Mouse (Mus musculus): Measurements from ENCODE around the gene Plau. TPM values are rescaled to one million over a fixed set of nuclear protein-coding genes. Genes with fewer than 3 reads are reported as not detected.
A peak's percentile ranks its signal among the peaks of the same experiment; 100 is the strongest.

The Plau gene
- polyA plus RNA-seq, 1 experiment from 2014 or later: 0.66 TPM

DNA sequence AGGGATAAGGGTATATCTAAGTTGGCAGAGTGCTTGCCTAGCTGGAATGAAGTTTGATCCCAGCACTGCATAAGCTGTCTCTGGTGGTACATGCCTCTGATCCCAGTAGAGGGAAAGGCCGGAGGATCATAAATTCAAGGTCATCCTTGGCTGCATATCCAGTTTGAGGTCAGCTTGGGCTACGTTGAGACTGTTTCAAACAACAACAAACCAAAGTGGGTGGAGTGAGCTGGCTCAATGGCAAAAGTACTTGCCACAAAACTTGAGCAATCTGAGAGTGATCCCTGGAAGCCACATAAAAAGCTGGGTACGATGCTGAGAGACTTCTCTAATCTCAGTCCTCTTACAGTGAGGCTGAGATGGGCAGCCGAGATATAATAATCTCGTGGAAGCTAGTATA, 25.1 kb downstream of the Plau start:
- H3K36me3 ChIP-seq (ENCODE audit: control insufficient read depth, insufficient read depth, low read length): no peaks in the 10 kb centered on the region
- H3K4me3 ChIP-seq (ENCODE audit: low read depth, low read length): no peak overlapping the region
- H3K9me3 ChIP-seq (replicated peaks; ENCODE audit: control insufficient read depth, low read length): no peaks in the 10 kb centered on the region
- no peak for ATAC-seq (replicated peaks; ENCODE audit: insufficient number of reproducible peaks, low FRiP score, low TSS enrichment)
- 69% methylated on average over 5 of the region's 5 CpGs for WGBS (ENCODE audit: insufficient replicate concordance)
- H3K9ac ChIP-seq (ENCODE audit: low read depth, low read length): no peak overlapping the region
- no peaks in the 10 kb centered on the region for H3K4me1 ChIP-seq (ENCODE audit: control insufficient read depth, insufficient read depth, low read length)
- no peak overlapping the region for H3K4me2 ChIP-seq
- H3K27ac ChIP-seq (ENCODE audit: low read depth, low read length): no peak overlapping the region
- no peaks in the 10 kb centered on the region for H3K27me3 ChIP-seq (ENCODE audit: control insufficient read depth, insufficient read depth, low read length)

DNA sequence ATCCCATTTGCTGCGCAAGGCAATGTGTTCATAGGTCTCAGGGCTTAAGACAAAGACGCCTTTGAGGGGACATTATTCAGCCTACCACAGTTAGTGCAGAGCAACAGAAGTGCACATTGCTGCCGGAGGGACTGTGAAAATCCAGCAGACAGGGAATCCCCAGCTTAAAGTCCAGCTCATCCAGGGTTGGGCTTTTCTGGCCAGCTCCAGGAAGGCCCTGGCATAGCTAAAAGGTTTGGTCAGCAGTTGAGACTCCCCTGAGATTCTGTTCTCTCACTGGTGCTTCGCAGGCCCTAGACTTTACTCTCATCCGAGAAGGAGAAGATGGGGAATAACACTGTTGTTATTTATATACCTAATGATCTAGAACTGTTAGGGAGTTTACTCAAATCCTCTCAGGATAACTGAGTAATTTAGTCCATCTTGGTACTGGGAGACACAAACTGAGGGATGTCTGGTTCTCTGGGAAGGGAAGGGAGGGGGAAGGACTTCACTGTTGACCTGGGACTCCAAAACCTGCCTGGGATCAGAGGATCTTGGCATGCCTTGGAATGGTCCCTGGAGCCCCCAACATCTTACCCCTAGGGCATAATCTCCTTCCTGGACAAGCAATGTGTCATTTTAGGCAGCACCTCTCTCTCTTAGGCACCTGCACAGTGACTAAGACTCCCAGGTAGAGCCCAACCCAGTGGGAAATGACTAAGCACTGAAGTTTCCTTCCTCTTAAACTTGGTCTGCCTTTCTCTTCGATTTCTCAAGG, 27.0 kb downstream of the Plau start:
- no peak overlapping the region for H3K4me3 ChIP-seq (ENCODE audit: low read depth, low read length)
- no peaks in the 10 kb centered on the region for H3K27me3 ChIP-seq (ENCODE audit: control insufficient read depth, insufficient read depth, low read length)
- H3K4me2 ChIP-seq: no peak overlapping the region
- H3K9me3 ChIP-seq (replicated peaks; ENCODE audit: control insufficient read depth, low read length): no peaks in the 10 kb centered on the region
- no peaks in the 10 kb centered on the region for H3K4me1 ChIP-seq (ENCODE audit: control insufficient read depth, insufficient read depth, low read length)
- no peak overlapping the region for H3K9ac ChIP-seq (ENCODE audit: low read depth, low read length)
- 67% methylated on average over 6 of the region's 6 CpGs for WGBS (ENCODE audit: insufficient replicate concordance)
- H3K27ac ChIP-seq (ENCODE audit: low read depth, low read length): no peak overlapping the region
- H3K36me3 ChIP-seq (ENCODE audit: control insufficient read depth, insufficient read depth, low read length): no peaks in the 10 kb centered on the region
- no peak for ATAC-seq (replicated peaks; ENCODE audit: insufficient number of reproducible peaks, low FRiP score, low TSS enrichment)

DNA sequence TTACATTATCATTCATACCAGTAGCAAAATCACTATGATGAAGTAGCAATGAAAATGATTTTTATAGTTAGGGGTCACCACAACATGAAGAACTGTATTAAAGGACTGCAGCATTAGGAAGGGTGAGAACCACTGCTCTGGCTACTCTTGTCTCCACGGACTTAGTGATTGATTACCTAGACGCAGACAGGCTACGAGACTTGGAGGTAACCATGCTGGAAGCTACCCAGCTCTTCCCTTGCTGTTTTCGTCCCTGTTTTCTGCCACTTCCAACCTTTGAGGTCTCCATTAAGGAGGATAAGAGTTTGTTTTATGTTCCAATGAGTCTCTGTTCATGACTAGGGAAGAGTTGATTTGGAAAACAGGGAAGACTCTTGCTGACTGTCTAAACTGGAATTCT, 27.7 kb downstream of the Plau start:
- no peaks in the 10 kb centered on the region for H3K9me3 ChIP-seq (replicated peaks; ENCODE audit: control insufficient read depth, low read length)
- no peak overlapping the region for H3K4me3 ChIP-seq (ENCODE audit: low read depth, low read length)
- WGBS (ENCODE audit: insufficient replicate concordance): 52% methylated on average over 4 of the region's 4 CpGs

DNA sequence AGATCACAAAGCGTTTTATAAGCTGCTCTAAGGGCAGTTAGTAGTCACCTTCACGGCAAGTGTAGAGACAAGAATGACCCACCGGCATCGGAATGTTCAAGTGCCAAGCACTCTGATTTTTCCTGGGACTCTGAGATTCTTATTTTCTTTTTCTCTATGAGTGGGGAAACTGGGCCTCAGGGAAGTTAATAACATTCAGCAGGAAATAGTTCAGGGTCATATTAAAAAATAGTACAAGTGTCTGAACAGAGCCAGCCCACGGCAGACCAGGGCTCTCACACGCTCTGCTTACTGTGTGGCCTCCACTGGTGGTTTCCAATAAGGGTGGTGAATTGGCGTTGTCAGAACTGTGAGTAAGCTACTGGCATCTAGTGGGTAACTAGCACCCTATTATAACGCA, 29.1 kb downstream of the Plau start:
- Histone ChIP-seq H3K9me3 (replicated peaks; ENCODE audit: control insufficient read depth, low read length) (no peaks in the 10 kb centered on the region), H3K27me3 (ENCODE audit: control insufficient read depth, insufficient read depth, low read length) (no peaks in the 10 kb centered on the region), H3K4me2 (no peak overlapping the region), H3K4me3 (ENCODE audit: low read depth, low read length) (no peak overlapping the region), H3K9ac (ENCODE audit: low read depth, low read length) (no peak overlapping the region), H3K36me3 (ENCODE audit: control insufficient read depth, insufficient read depth, low read length) (no peaks in the 10 kb centered on the region), H3K4me1 (ENCODE audit: control insufficient read depth, insufficient read depth, low read length) (no peaks in the 10 kb centered on the region), H3K27ac (ENCODE audit: low read depth, low read length) (no peak overlapping the region)
- no peak for ATAC-seq (replicated peaks; ENCODE audit: insufficient number of reproducible peaks, low FRiP score, low TSS enrichment)
- 84% methylated on average over 8 of the region's 8 CpGs for WGBS (ENCODE audit: insufficient replicate concordance)

More for the DNA sequence above, 27.7 kb downstream of the Plau start:
- Histone ChIP-seq H3K27me3 (ENCODE audit: control insufficient read depth, insufficient read depth, low read length) (no peaks in the 10 kb centered on the region), H3K4me1 (ENCODE audit: control insufficient read depth, insufficient read depth, low read length) (no peaks in the 10 kb centered on the region), H3K27ac (ENCODE audit: low read depth, low read length) (no peak overlapping the region), H3K36me3 (ENCODE audit: control insufficient read depth, insufficient read depth, low read length) (no peaks in the 10 kb centered on the region), H3K4me2 (no peak overlapping the region), H3K9ac (ENCODE audit: low read depth, low read length) (no peak overlapping the region)
- no peak for ATAC-seq (replicated peaks; ENCODE audit: insufficient number of reproducible peaks, low FRiP score, low TSS enrichment)

DNA sequence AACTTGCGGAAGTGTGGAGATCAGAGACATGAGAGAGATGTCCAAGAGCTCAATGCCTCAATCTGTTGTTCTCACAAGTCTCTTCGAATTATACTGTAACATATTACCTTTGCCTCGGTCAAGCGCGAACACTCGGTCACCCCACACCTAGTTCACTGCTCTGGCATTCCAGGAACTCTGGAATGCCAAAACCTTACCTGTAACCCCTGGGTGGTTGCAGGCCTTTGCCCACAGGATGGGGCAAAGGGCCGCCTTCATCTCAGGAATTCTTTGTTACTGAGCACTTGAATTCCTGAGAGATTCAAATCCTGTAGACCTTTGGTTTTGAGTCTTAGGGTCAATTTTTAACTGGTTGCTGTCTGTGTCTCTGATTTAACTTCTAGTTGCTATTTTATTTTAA, 29.9 kb downstream of the Plau start:
- no peak overlapping the region for H3K9ac ChIP-seq (ENCODE audit: low read depth, low read length)
- no peaks in the 10 kb centered on the region for H3K4me1 ChIP-seq (ENCODE audit: control insufficient read depth, insufficient read depth, low read length)
- H3K4me2 ChIP-seq: no peak overlapping the region
- H3K9me3 ChIP-seq (replicated peaks; ENCODE audit: control insufficient read depth, low read length): no peaks in the 10 kb centered on the region
- H3K4me3 ChIP-seq (ENCODE audit: low read depth, low read length): no peak overlapping the region
- H3K36me3 ChIP-seq (ENCODE audit: control insufficient read depth, insufficient read depth, low read length): no peaks in the 10 kb centered on the region
- no peaks in the 10 kb centered on the region for H3K27me3 ChIP-seq (ENCODE audit: control insufficient read depth, insufficient read depth, low read length)
- WGBS (ENCODE audit: insufficient replicate concordance): 90% methylated on average over 7 of the region's 7 CpGs
- no peak for ATAC-seq (replicated peaks; ENCODE audit: insufficient number of reproducible peaks, low FRiP score, low TSS enrichment)
- no peak overlapping the region for H3K27ac ChIP-seq (ENCODE audit: low read depth, low read length)

DNA sequence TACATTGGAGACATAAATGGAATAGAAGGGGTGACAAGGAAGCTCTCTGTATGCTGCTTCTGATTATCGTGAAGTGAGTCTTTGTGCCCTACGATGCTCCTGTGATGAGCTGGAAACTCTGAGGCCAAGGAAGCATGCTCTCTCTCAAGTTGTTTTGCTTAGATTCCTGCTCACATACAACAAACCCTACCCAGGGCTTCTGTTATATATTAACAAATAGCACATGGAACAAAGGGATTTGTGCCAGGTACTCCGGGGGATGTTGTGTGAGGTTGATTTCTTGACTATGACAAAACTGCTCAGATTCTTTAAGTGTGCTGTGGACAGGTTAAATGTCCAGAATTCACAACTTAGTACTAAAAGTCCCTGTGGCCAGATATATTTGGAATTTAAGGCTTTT, 33.6 kb downstream of the Plau start:
- Histone ChIP-seq H3K27me3 (ENCODE audit: control insufficient read depth, insufficient read depth, low read length) (no peaks in the 10 kb centered on the region), H3K4me1 (ENCODE audit: control insufficient read depth, insufficient read depth, low read length) (peaks cover 7% of the 10 kb centered on the region), H3K36me3 (ENCODE audit: control insufficient read depth, insufficient read depth, low read length) (no peaks in the 10 kb centered on the region), H3K4me3 (ENCODE audit: low read depth, low read length) (no peak overlapping the region), H3K27ac (ENCODE audit: low read depth, low read length) (no peak overlapping the region), H3K4me2 (no peak overlapping the region), H3K9me3 (replicated peaks; ENCODE audit: control insufficient read depth, low read length) (no peaks in the 10 kb centered on the region), H3K9ac (ENCODE audit: low read depth, low read length) (no peak overlapping the region)
- ATAC-seq (replicated peaks; ENCODE audit: insufficient number of reproducible peaks, low FRiP score, low TSS enrichment): no peak
- WGBS (ENCODE audit: insufficient replicate concordance): 79% methylated on average over 3 of the region's 3 CpGs

DNA sequence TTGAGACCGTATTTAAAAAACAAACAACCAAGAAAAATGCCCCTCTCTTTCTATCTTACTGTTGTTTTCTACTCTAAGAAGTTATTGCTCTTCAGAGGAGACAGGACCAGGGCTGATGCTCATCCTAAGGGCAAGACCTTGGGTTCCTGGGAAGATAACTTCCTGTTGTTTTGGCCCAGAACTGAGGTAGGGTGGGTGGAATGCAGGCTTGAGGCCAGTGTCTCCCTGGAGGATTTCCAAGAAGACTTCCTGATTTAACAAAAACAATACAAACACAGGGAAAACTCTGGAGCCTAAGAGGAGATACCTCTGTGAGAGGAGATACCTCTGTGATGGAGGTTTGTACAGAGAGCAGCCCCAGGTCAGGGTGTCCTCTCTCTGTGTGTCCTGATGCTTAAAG, 35.0 kb downstream of the Plau start:
- no peak for ATAC-seq (replicated peaks; ENCODE audit: insufficient number of reproducible peaks, low FRiP score, low TSS enrichment)
- no peak overlapping the region for H3K9ac ChIP-seq (ENCODE audit: low read depth, low read length)
- 70% methylated on average over 1 of the region's 1 CpGs for WGBS (ENCODE audit: insufficient replicate concordance)
- no peak overlapping the region for H3K27ac ChIP-seq (ENCODE audit: low read depth, low read length)
- H3K27me3 ChIP-seq (ENCODE audit: control insufficient read depth, insufficient read depth, low read length): no peaks in the 10 kb centered on the region
- no peaks in the 10 kb centered on the region for H3K36me3 ChIP-seq (ENCODE audit: control insufficient read depth, insufficient read depth, low read length)
- H3K4me2 ChIP-seq: no peak overlapping the region
- no peaks in the 10 kb centered on the region for H3K9me3 ChIP-seq (replicated peaks; ENCODE audit: control insufficient read depth, low read length)
- peaks cover 7% of the 10 kb centered on the region for H3K4me1 ChIP-seq (ENCODE audit: control insufficient read depth, insufficient read depth, low read length)
- H3K4me3 ChIP-seq (ENCODE audit: low read depth, low read length): no peak overlapping the region

DNA sequence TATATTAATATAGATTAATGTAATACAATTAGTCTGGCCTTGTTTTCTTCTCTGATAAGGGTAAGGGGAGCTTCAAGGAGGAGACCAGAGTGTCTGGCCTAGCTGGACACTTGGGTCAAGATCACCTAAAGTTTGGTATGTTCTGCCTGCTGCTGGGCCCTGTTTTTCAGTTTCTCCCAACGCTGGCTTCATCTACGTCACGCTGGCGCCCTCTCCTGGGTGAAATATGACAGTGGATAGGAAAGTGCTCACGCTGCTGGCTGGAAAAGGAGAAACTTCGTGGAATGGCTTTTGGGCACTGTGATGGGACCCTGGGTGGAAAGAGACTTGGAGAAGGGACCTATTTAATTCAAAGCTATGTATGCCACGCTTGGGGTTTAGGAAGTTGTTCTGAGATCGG, 36.8 kb downstream of the Plau start:
- Histone ChIP-seq H3K4me2 (peak overlapping the region; percentile 2), H3K27ac (ENCODE audit: low read depth, low read length) (no peak overlapping the region), H3K36me3 (ENCODE audit: control insufficient read depth, insufficient read depth, low read length) (no peaks in the 10 kb centered on the region), H3K27me3 (ENCODE audit: control insufficient read depth, insufficient read depth, low read length) (no peaks in the 10 kb centered on the region), H3K4me1 (ENCODE audit: control insufficient read depth, insufficient read depth, low read length) (peaks cover 7% of the 10 kb centered on the region), H3K9ac (ENCODE audit: low read depth, low read length) (no peak overlapping the region), H3K4me3 (ENCODE audit: low read depth, low read length) (no peak overlapping the region), H3K9me3 (replicated peaks; ENCODE audit: control insufficient read depth, low read length) (no peaks in the 10 kb centered on the region)
- ATAC-seq (replicated peaks; ENCODE audit: insufficient number of reproducible peaks, low FRiP score, low TSS enrichment): 0 out of 2 replicates have a peak, but pooled peaks have one; percentile 42
- WGBS (ENCODE audit: insufficient replicate concordance): 2% methylated on average over 8 of the region's 8 CpGs

DNA sequence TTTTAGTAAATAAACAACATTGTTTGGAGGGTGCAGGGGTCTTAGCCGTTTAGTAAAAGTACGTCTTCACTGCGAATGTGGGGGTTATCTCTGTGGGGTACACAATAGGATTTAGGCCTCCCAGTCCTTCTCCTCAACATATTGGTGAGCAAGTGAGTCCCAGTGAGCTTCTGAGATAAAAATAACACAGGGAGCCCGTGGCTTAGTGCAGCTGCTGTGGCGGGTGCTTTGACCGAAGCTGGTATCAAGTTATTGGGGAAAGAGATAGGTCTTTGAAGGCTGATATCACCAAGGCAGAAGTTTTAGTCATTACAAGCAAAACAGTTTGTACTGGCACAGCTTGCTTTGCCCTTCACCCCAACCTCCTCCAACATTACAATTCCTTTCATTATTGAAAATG, 37.5 kb downstream of the Plau start:
- Histone ChIP-seq H3K36me3 (ENCODE audit: control insufficient read depth, insufficient read depth, low read length) (no peaks in the 10 kb centered on the region), H3K9ac (ENCODE audit: low read depth, low read length) (peak overlapping the region; percentile 28; the same call in 1 of the 2 replicates), H3K4me3 (ENCODE audit: low read depth, low read length) (no peak overlapping the region), H3K27me3 (ENCODE audit: control insufficient read depth, insufficient read depth, low read length) (no peaks in the 10 kb centered on the region), H3K27ac (ENCODE audit: low read depth, low read length) (no peak overlapping the region), H3K4me2 (peak overlapping the region; percentile 2), H3K9me3 (replicated peaks; ENCODE audit: control insufficient read depth, low read length) (no peaks in the 10 kb centered on the region), H3K4me1 (ENCODE audit: control insufficient read depth, insufficient read depth, low read length) (peaks cover 7% of the 10 kb centered on the region)
- ATAC-seq (replicated peaks; ENCODE audit: insufficient number of reproducible peaks, low FRiP score, low TSS enrichment): no peak
- 13% methylated on average over 6 of the region's 6 CpGs for WGBS (ENCODE audit: insufficient replicate concordance)
